Mouse (Mus musculus) gastrocnemius, postnatal 10 days (tissue): Measurements from ENCODE around the gene Zfp831. TPM values are rescaled to one million over a fixed set of nuclear protein-coding genes. Genes with fewer than 3 reads are reported as not detected.
A peak's percentile ranks its signal among the peaks of the same experiment; 100 is the strongest.

ENCODE experiments used
- DNase-seq: peaks from one replicate; pipeline ENCODE4 v3.0.0; 2021; ENCODE audit warnings: mixed read lengths
- long read RNA-seq, 2 experiments: library from polyadenylated mRNA; stranded (forward); transcript quantifications; one replicate each; pipeline ENCODE4 v2.0.0; 2021
- total RNA-seq, 2 experiments: library from RNA; stranded (reverse); gene quantifications; 2 replicates each; pipeline ENCODE4 v1.2.3; 2021

The Zfp831 gene
- under 1 TPM; 0.05 to 0.07 TPM for total RNA-seq
- long read RNA-seq, experiment 1: 0 reads
- long read RNA-seq, experiment 2: 0 reads

DNA sequence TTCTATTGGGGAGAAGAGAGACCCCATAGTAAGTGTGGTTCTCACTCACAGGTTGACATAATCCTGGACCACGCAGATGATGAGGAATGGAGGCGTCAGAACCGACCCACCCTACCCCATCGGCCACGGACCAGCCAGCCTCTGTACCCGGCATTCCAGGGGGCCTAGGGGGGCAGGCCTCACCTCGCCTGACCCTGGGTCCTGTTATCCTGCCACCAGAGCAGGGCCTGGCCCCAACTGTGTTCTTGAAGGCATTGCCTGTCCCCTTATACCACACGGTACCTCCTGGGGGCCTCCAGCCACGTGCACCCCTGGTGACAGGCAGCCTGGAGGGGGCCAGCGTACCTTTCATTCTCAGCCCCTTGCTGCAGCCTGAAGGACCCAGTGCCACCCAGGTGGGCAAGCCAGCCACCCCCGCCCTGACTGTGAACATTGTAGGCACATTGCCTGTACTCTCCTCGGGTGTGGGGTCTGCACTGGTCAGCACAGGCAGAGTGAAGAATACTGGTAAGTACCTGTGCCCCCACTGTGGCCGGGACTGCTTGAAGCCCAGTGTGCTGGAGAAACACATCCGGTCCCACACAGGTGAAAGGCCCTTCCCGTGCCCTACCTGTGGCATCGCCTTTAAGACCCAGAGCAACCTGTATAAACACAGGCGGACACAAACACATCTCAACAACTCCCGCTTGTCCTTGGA, at the start of gene Zfp831:
TSS of gene Zfp831 (plus strand) at position 87 of the 697 bp plus-strand sequence.
- DNase-seq: no peak

DNA sequence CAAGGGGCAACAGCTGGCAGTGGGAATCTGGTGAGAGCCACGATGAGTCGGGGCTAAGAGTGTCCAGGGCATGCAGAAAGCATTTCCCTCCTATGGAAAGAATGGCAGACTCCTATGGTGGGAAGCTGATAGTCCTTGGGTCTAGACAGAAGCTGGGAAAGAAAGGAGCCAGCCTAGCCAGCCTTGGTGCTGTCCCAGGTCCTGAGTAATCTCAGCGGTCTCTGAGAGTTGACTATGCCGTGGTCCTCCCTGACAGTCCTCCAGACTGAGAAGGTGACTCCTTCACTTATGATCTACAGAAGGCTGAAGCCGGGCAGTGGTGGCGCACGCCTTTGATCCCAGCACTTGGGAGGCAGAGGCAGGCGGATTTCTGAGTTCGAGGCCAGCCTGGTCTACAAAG, 48.4 kb upstream of the Zfp831 start:
- DNase-seq: no peak

DNA sequence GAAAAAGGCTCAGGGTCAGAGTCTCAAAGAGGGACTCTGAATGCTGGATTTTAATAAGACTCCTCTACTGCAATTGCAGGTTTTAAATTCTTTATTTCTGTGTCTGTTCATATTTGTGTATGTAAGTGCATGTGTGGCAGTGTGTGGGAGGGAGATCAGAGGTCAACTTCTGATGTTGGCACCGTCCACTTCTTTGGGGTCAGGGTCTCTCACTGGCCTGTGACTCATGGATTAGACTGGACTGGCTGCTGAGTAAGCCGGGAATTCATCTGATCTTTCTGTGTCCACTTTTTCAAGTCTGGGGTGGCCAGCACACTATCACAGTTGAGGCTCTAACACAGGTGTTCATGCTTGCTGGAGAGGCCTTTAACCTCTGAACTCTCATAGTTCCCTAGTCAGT, 47.7 kb upstream of the Zfp831 start:
- no peak for DNase-seq

DNA sequence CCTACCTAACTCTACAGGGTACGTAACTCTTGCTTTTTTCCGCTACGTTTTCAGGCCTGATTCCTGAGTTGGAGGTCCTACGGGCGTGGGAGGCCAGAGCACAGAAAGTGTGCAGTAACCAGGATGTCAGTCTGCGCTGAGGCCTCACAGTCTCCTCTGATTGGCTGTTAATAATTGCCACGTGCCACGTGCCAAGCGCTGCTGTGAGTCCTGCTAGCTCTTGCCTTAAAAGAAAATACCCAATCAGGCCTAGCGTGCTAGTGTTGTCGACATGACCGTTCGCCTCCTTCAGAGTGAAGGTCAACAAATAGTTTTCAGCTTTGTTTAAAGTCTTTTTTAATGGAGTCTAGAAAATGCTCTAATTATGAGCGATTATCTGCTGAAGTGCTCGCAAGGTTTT, 46.9 kb upstream of the Zfp831 start:
- no peak for DNase-seq

DNA sequence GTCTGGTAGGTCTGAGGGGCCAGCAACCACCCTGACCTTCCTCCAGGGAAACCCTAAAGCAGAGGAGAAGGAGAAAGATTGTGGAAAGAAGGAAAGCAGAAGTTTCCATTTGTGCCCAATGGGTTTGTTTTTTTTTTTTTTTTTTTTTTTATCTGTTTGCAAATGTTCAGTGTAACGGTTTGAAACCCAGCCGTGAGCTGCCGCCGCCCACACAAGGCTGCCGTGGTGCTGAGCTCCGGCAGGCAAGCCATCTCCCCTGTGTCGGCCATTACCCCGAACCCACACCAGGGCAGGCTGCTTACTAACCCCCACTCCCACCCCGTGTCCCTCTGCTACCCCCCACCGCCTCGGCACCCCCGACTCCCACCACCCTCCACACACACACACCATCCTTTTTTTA, 44.9 kb upstream of the Zfp831 start:
- no peak for DNase-seq

DNA sequence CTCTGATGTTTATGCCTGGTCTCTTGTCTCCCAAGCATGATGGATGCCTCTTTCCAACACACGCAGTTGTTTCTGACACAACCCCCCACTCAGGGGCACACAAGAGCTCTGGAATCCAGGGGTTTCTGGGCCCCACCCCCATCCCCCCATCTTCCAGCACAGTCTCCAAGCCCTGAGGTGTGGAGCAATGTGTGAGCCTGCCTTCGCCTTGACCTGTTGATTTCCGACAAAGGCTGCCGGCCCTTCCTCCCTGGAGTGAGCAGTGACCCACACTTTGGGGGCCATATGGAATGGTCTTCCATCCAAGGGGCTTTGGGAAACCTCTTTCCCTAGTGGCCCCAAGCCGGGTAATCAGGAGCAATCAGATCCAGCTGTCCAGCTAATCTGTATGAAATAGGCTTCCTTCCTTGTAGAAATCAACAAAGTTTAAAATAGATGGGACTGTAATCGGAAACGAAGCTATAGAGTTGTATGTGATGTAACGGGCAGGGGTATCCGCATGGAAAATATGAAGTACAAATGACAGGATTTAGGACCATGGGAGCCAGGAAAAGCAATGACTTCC, 44.2 kb upstream of the Zfp831 start:
- DNase-seq: no peak

DNA sequence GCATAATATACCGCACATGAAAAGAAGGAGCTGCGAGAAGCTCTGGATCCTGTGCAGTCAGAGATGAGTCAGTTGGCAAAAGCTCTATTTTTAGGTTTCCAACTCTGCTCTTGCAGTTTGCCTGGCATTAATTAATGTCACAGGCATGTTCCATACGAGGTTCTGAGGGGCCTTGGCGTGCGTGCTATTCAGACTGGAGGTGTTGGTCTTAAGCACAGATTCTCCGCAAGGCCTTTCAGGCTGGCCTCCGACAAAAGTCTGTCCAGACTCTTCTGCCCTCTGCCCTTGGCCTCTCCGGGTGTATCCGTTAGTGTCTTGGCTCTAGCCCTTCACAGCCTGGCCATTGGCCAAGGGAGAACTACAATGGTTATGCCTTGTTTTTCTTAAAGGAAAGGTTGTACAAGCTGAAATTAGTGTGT, 43.5 kb upstream of the Zfp831 start:
- DNase-seq: peak; percentile 33

DNA sequence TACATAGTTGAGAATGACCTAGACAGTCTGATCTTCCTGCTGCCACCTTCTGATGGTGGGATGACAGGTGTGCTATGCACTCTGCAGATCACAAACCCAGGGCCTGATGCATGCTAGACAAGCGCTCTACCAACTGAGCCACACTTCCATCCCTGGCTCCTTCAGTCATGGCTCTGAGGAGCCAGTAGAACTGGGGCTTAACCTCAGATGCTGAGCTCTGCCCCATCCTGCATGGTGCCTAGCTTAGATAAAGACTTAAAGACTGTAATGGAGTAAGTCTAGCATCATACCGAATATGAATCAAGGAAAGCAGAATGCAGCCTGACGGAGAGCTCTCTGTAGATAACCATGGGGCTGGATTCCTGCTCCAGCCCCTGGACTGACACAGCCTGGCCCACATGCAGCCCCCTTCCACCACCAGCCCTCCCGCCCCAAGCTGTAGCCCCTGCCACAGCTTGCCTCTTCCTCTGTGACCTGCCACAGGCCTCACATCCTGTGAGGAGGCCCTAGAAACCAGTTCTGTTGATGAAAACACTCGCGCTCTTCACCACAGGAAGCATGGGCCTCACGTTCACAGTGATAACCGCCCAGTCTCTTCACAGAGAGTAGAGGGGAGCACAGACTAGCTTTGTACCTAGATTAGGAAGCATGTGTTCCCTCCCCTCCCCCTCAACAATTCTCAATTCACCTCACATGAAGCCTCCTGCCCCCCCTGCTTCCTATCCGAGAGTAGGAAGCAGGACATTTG, 41.2 kb upstream of the Zfp831 start:
- DNase-seq: no peak

DNA sequence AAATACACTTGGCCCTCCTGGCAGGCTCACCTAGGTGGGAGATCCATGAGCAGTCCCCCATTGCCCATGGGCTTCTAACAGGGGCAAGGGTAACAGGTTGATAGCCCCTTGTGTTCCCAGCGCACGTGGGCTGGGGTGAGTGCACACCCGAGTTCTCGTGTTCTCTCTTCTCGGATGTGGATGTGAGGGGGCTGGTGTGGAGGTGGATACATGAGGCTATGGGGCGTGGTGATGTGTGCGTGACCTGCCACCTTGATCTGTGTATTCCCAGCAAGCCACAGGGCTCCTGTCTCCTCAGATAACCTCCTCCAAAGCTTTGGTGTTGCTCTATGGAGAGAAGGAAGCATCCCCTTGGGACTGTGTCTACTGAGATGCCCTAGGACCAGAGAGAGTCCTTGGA, 40.0 kb upstream of the Zfp831 start:
- DNase-seq: no peak

DNA sequence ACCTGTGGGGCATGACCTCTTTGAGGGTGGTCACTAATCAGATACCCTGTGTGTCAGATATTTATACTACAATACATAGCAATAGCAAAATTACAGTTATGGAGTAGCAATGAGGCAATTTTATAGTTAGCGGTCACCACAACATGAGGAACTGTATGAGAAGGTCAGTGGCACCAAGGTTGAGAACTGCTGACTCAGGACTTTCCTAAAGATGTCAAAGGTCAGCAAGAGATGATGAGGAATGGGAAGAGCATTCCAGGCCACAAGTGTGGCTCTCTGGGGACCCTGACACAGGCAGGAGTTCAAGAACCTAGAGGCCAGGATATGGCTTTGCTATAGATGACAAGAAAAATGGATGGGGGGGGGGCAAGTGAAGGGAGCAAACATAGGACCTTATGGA, 38.3 kb upstream of the Zfp831 start:
- DNase-seq: no peak

DNA sequence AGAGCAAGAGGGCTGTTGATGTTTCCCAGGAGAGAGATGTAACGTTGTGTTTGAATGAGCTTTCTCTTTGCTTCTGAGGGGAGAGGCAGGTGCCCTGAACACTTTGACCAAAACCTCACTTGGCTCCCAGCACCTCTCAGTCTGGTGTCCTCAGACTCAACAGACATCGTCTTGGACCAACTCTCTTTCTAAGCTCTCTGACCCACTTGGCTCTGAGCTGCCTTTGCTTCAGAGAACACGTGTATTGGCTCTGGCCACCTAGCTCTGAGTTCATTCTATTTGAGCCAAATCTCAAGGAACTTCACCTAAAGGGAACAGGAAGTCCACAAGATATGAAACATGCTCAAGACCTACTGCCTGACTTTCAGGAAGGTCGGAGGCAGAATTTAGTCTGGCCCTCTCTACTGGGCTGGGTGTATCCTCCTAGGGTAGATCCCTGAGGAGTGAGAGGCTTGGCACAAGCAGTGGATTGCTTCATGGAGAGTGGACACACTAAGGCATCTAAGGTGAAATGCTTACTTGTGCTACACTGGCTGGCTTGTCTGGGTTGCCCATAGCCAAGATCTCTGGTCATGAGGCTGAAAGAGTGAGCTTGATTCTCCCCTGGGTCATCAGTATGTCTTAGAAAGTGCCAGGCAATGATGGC, 37.8 kb upstream of the Zfp831 start:
- DNase-seq: no peak

DNA sequence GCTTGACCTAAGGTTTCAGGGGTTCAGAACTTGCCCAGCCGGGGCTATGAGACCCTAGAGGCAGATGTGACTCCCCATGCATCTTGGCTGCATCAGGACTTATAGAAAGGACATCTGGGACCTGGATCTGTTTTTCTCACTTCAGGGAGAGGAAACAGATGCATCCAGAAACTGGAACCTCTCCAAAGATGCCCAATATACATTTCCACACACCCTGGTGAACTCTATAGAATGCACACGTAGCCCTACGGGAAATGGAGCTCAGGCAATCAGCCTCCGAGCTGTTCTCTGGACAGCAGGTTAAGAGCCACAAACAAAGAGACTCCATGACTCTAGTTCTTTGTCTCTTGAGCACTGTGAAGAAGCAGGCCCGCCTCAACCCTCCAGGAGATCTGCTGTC, 37.0 kb upstream of the Zfp831 start:
- DNase-seq: no peak

DNA sequence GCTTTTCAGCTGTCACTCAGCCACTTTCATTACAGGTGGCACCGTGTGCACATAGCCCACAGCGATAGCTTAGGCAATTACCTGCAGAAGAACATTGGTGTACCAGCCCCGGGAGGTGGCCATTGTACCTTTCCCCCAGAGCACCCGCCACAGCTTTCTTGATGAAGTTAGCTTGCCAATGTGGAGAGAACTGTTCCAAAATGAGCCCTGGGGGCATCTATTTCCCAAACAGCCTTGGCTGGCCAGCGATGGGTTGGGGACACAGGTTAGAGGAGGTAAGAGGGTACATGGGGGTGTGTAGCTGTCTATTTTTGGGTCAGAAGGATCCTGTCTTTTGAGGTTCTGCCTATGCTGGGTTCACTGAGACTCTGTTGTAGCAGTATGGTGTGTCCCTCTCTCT, 33.4 kb upstream of the Zfp831 start:
- DNase-seq: no peak

DNA sequence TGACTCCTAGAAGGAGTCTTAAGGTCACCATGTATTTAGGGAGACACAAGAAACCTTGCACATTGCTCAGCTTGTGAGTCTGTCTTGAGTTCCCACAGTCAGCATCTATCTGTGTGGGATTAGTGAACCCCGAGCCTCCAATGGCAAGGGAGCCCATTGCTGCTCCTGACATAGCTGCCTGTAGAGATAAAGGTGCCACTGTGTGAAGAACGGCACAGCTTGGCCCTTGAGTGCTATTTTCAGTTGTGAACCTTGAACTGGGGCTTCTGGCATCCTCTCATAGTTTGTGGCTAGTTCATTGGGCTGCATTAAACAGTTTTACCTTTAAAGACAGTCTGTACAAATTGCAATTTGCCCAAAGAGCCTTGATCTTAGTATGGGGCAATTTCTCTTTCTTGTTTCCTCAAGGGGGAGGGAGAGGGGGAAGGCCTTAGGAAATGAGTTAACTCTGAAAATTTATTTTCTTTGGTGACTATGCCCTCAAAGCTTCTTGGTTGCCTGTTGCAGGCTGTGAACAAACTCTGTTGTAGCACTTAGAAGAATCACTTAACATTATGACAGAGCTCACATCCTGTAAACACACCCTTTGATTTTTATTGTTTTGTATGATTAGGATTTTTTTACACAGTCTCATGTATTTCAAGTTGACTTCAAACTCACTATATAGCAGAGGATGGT, 30.8 kb upstream of the Zfp831 start:
- no peak for DNase-seq

DNA sequence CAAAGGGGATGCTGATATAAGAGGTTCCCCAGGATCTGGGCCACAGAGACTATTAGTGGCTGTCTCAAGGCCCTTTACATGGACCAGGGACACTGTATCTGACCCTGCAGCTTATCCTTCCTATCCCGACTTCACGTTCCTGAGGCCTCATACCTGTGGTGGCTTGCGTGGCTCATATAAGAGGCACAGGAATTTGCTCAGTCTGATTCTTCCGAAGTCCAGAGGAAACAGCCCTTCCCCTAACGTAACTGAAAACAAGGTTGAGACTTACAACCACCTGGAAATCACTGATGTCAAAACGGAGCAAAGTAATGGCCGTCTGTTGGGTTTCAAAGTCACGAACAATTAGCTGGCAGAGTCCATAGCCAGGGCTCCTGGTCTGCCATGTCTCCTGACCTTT, 30.1 kb upstream of the Zfp831 start:
- DNase-seq: no peak

DNA sequence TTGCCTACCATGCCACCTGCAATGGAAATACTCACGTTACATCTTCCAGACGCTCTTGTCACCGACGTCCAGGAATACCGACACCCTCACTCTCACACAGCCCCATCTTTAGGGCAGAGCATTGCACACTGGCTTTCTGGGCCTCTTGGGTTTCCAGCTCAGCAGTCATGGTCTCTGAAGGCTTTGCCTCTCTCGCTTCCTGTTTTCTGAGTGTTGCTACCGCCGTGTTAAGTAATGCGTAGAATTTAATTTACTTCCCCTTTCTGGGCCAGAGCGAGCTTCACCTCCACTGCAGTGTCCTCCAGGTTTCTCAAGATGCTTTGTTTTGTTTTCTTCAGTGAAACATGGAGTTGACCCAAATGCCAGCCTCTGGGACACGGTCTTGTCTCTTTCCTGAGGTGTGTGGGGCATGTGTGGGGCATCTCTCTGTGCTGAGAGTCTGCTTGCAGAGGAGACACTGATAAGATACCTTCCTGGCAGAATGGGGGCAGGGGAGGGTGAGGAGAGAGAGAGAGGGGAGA, 29.4 kb upstream of the Zfp831 start:
- DNase-seq: no peak

DNA sequence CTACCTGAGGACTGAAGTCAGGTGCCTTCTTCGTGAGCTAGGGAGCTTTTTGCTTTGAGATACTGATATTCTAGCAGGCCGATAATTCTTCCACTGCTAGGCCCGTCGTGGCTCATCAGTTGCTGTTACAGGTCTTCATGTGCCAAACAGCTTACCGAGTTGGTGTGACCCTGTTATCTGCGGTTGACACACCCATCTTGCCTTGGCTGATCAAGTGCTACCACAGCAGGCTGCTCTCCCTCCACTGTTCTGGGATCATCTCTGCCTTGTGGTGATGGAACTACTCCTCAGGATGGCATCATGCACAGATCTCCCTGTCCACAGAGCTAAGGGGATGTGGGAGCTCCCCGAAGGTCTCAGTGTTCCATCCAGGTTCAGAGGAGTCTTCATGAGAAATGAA, 21.5 kb upstream of the Zfp831 start:
- DNase-seq: no peak

DNA sequence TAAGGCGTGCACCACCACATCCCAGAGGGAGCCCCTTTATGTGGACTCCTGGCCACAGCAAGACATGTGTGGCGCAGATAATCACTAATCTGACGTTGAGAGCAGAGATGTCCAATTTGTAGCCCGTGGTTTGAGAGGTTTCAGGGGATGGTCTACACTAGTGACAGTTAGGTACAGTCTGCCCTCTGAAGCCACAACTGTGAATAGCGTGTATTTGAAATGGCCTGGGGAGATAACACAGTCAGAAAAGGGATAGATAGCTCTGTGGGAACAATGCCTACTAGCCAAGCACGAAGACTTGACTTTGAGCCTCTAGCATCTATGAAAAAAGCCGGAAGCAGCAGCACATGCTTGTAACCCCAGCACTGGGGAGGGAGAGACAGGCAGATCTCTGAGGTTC, 18.9 kb upstream of the Zfp831 start:
- no peak for DNase-seq

DNA sequence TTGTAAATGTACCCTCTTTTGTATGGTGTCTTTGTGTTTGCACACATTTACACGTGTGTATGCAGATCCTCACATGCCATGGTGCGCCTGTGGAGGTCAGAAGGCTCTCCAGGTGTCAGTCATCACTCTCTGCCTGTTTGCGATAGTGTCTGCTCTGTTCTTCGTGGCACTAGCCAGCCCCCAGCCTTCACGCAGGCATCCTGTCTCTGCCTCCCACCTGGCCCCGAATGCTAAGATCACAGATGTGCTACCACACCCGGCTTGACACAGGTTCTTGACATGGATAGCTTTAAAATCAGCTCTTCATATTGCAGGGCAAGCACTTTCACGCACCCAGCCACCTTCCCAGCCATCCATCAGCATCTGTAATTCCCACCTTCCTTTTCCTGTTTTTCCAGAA, 16.3 kb upstream of the Zfp831 start:
- DNase-seq: no peak

DNA sequence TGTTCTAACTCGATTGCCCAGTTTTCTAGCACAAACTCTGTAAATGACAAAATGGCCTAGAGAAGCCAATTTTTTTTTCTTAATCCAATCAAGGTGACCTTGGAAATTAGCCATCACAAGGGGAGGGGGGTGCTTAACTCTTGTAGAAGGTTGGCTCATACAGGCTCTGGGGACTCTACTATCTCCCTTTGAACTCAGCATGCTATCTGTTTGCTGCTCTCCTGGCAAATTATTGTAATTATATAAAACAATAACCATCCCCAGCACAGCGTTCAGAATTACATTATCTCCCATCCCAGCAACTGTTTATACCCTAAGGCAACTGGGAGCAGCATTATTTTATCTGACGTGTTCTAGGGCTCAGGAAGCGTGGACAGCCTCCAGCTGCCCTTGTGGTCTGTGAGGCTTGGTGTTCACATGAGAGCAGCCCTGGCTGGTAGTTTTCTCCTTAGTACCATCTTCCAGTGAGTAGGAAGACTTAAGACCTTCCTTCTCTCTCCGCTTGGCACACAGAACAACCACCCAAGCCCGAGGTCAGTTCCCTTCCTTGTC, 14.0 kb upstream of the Zfp831 start:
- no peak for DNase-seq

DNA sequence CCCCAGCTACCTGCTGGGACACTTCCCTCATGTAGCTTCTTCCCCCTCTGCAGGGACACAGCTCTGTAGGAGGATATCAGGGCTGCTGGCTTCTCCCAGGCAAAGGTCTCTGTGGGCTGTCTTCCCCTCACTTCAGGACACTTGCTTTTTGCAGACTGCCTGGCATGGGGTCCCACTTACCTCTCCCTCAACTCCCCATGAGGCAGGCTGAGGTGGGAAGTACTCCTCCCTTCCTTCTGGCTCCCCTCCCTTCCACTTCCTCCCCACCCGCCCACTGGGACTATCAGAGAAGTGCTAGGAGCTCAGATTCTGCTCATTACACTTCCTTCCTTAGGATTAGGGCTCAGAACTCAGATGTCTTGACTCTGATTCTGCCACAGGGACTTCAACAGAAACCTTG, 6.6 kb upstream of the Zfp831 start:
- DNase-seq: no peak

DNA sequence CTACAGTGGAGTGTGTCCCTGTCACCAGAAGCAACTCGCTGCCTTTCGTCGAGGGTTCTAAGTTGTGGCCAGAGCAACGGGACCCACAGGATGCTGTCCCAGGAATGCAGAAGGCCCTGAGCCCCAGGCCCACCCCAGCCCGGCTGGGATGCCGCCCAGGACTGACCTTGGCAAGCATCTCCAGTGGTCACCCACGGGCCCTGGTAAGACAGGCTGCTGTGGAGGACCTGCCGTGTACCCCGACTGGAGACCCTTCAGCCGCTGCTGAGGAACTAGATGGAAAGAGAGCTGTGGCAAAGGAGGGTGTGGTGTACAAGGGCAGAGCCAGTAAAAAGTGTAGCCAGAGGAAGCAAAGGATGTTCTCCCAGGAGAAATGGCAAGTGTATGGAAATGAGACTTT, 1.6 kb downstream of the Zfp831 start:
- DNase-seq: no peak
